Mouse (Mus musculus) cerebellum, postnatal 4 days (tissue): ENCODE measurements at regions not wholly inside any gene's neighbourhood (a gene's known extent, or its start where the extent isn't known, plus 50 kb on each side); places are given as distances from the start of the nearest gene placed in this dataset.
"Not testable (repeated sequence)": the region's sequence is repeated elsewhere in the genome, so short reads cannot be mapped to it uniquely, and the experiment has no call there.

Experiments
- DNase-seq, 2 experiments: peaks; one replicate each; pipeline ENCODE4 v3.0.0; 2022; ENCODE audit warnings: low spot score in 2 of 2, mixed read lengths in 1 of 2

- DNase-seq = no peak
These were observed 63.6 kb downstream of the Cd2 start for GRCm38 (mm10) chr3:101224091-101224490.

- DNase-seq = no peak
These were observed 67.8 kb downstream of the Cd2 start for GRCm38 (mm10) chr3:101219897-101220296.

GRCm38 (mm10) chr3:101216711-101217110 is 71.0 kb downstream of the Cd2 start:
- no peak for DNase-seq

- DNase-seq = no peak
These were observed 74.6 kb downstream of the Cd2 start for GRCm38 (mm10) chr3:101213212-101213562.

- peak in 1 of 2 experiments; percentile 68 for DNase-seq
These were observed 75.1 kb downstream of the Cd2 start for GRCm38 (mm10) chr3:101212403-101213211.

- peak in 1 of 2 experiments; percentile 26 for DNase-seq
These were observed 75.8 kb downstream of the Cd2 start for GRCm38 (mm10) chr3:101211936-101212335.

GRCm38 (mm10) chr3:101209546-101209945 is 78.2 kb downstream of the Cd2 start:
- DNase-seq = no peak

GRCm38 (mm10) chr3:101208751-101209150 is 79.0 kb downstream of the Cd2 start:
- no peak for DNase-seq

- DNase-seq = not testable (repeated sequence)
These were observed 81.6 kb downstream of the Cd2 start for GRCm38 (mm10) chr3:101206172-101206571.

- DNase-seq = no peak
These were observed 84.6 kb upstream of the Ptgfrn start for GRCm38 (mm10) chr3:101194725-101195124.

GRCm38 (mm10) chr3:101194319-101194718 is 84.2 kb upstream of the Ptgfrn start:
- no peak for DNase-seq

- peak in 1 of 2 experiments; percentile 22 for DNase-seq
These were observed 81.4 kb upstream of the Ptgfrn start for GRCm38 (mm10) chr3:101191298-101191986.

GRCm38 (mm10) chr3:101181958-101182357 is 71.9 kb upstream of the Ptgfrn start:
- DNase-seq = no peak

GRCm38 (mm10) chr3:101173954-101174353 is 63.9 kb upstream of the Ptgfrn start:
- no peak for DNase-seq

GRCm38 (mm10) chr3:101170037-101171019 is 60.2 kb upstream of the Ptgfrn start:
- no peak for DNase-seq

GRCm38 (mm10) chr3:101167026-101167425 is 56.9 kb upstream of the Ptgfrn start:
- no peak for DNase-seq

GRCm38 (mm10) chr3:101166580-101166979 is 56.5 kb upstream of the Ptgfrn start:
- no peak for DNase-seq

GRCm38 (mm10) chr3:101165261-101165660 is 55.2 kb upstream of the Ptgfrn start:
- no peak for DNase-seq

GRCm38 (mm10) chr3:101164771-101165170 is 54.7 kb upstream of the Ptgfrn start:
- DNase-seq = no peak

- DNase-seq = no peak
These were observed 53.9 kb upstream of the Ptgfrn start for GRCm38 (mm10) chr3:101163991-101164434.

- DNase-seq = no peak
These were observed 53.3 kb upstream of the Ptgfrn start for GRCm38 (mm10) chr3:101163160-101163990.
